Mouse (Mus musculus) forebrain, embryonic 15.5 days (tissue): ENCODE measurements around the gene Cstad. TPM values are rescaled to one million over a fixed set of nuclear protein-coding genes. Genes with fewer than 3 reads are reported as not detected.

Source experiments
- ATAC-seq: fragments of 200-750 bp; cut with Nextera tagmentation; replicated peaks from 2 replicates; pipeline ENCODE4 v1.8.0; 2017; ENCODE audit warnings: mild to moderate bottlenecking, moderate TSS enrichment, moderate library complexity
- H3K27ac ChIP-seq: fragments of 300-500 bp; sonication (generic); replicated peaks from 2 replicates; pipeline ENCODE4 v1.5.1; 2015; ENCODE audit warnings: mild to moderate bottlenecking, inconsistent platforms
- H3K27me3 ChIP-seq: fragments of 300-500 bp; sonication (generic); 2 replicates; pipeline ENCODE4 v1.6.1; 2015; ENCODE audit warnings: inconsistent platforms
- H3K36me3 ChIP-seq: fragments of 300-500 bp; sonication (generic); 2 replicates; pipeline ENCODE4 v1.6.1; 2015; ENCODE audit warnings: mild to moderate bottlenecking, inconsistent platforms
- H3K4me1 ChIP-seq: fragments of 300-500 bp; sonication (generic); 2 replicates; pipeline ENCODE4 v1.6.1; 2015; ENCODE audit warnings: inconsistent platforms
- H3K4me2 ChIP-seq: fragments of 300-500 bp; sonication (generic); replicated peaks from 2 replicates; pipeline ENCODE4 v1.6.1; 2015; ENCODE audit warnings: mild to moderate bottlenecking, inconsistent platforms
- H3K4me3 ChIP-seq: fragments of 300-500 bp; sonication (generic); 2 replicates; pipeline ENCODE4 v1.5.1; 2015; ENCODE audit warnings: mild to moderate bottlenecking, inconsistent platforms
- H3K9ac ChIP-seq: fragments of 300-500 bp; sonication (generic); replicated peaks from 2 replicates; pipeline ENCODE4 v1.6.1; 2015; ENCODE audit warnings: mild to moderate bottlenecking, inconsistent platforms
- H3K9me3 ChIP-seq: fragments of 300-500 bp; sonication (generic); 2 replicates; pipeline ENCODE4 v1.6.1; 2016; ENCODE audit warnings: inconsistent platforms
- WGBS: fragments of 180-500 bp; shearing (Covaris S2); methylation state at CpG from one replicate; pipeline ENCODE4 v1.1.7; 2015; ENCODE audit warnings: mixed read lengths; 5-methylcytosine and 5-hydroxymethylcytosine counted together
- polyA plus RNA-seq: library from polyadenylated mRNA; unstranded; fragments of >200 nt; fragmentation: Nextera tagmentation; extraction: Ambion mirVana; gene quantifications from 2 replicates; pipeline ENCODE4 v1.2.1, GENCODE M21; 2015

Cstad gene
- polyA plus RNA-seq, 1 experiment from 2014 or later, result 1.4 TPM

- no peak for ATAC-seq
- no peaks in the 10 kb centered on the region for H3K27me3 ChIP-seq
- no peak overlapping the region for H3K4me3 ChIP-seq
- 94% methylated on average over 9 of the region's 9 CpGs for WGBS
- H3K4me2 ChIP-seq, result no peak overlapping the region
- no peak overlapping the region for H3K9ac ChIP-seq
- no peaks in the 10 kb centered on the region for H3K36me3 ChIP-seq
- no peak overlapping the region for H3K27ac ChIP-seq
- no peaks in the 10 kb centered on the region for H3K4me1 ChIP-seq
- 0 out of 2 replicates have a peak, but pooled peaks cover 2% of the 10 kb centered on the region for H3K9me3 ChIP-seq
Observed at GRCm38 (mm10) chr2:30577010-30577409, 17.8 kb upstream of the Cstad start.

GRCm38 (mm10) chr2:30578006-30578405, 16.8 kb upstream of the Cstad start:
- Histone ChIP-seq H3K27me3 (no peaks in the 10 kb centered on the region), H3K9me3 (0 out of 2 replicates have a peak, but pooled peaks cover 3% of the 10 kb centered on the region), H3K36me3 (no peaks in the 10 kb centered on the region), H3K4me2 (no peak overlapping the region), H3K4me1 (no peaks in the 10 kb centered on the region), H3K27ac (no peak overlapping the region), H3K9ac (no peak overlapping the region), H3K4me3 (no peak overlapping the region)
- ATAC-seq, result no peak
- 60% methylated on average over 2 of the region's 2 CpGs for WGBS

DNA sequence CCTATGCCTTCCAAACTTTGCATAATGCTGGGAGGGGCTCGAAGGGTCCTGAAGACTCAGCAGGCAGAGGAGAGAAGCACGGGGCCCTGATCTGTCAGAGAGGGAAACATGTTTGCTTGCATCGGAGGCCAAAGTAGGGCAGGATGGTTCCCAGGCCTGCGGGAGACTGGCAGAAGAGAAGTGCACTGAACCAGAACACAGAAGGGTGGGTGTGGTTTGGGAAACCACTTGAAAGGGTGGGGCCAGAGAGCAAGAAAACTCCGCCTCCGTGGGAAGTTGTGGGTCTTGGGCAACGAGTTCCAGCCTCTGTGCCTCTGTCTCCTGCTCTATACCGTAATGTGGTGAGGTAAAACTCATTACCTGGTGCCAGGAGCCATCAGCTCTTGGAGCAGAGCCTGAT, 7.7 kb upstream of the Cstad start:
- H3K4me3 ChIP-seq, result no peak overlapping the region
- H3K4me2 ChIP-seq, result no peak overlapping the region
- H3K27ac ChIP-seq, result no peak overlapping the region
- ATAC-seq, result no peak
- peaks cover 20% of the 10 kb centered on the region for H3K4me1 ChIP-seq
- WGBS, result 24% methylated on average over 8 of the region's 8 CpGs
- no peaks in the 10 kb centered on the region for H3K27me3 ChIP-seq
- H3K9me3 ChIP-seq, result 0 out of 2 replicates have a peak, but pooled peaks cover under 1% of the 10 kb centered on the region
- H3K36me3 ChIP-seq, result no peaks in the 10 kb centered on the region
- no peak overlapping the region for H3K9ac ChIP-seq

GRCm38 (mm10) chr2:30587671-30588070, 7.2 kb upstream of the Cstad start:
- Histone ChIP-seq H3K4me1 (peaks cover 23% of the 10 kb centered on the region), H3K27me3 (no peaks in the 10 kb centered on the region), H3K36me3 (no peaks in the 10 kb centered on the region), H3K4me2 (no peak overlapping the region), H3K27ac (no peak overlapping the region), H3K4me3 (no peak overlapping the region), H3K9ac (no peak overlapping the region), H3K9me3 (no peaks in the 10 kb centered on the region)
- 44% methylated on average over 2 of the region's 2 CpGs for WGBS
- no peak for ATAC-seq

- WGBS, result 87% methylated on average over 4 of the region's 4 CpGs
- H3K4me2 ChIP-seq, result no peak overlapping the region
- H3K4me1 ChIP-seq, result peaks cover 36% of the 10 kb centered on the region
- no peaks in the 10 kb centered on the region for H3K9me3 ChIP-seq
- H3K9ac ChIP-seq, result no peak overlapping the region
- no peaks in the 10 kb centered on the region for H3K36me3 ChIP-seq
- no peak overlapping the region for H3K4me3 ChIP-seq
- H3K27ac ChIP-seq, result no peak overlapping the region
- H3K27me3 ChIP-seq, result no peaks in the 10 kb centered on the region
- no peak for ATAC-seq
Observed at GRCm38 (mm10) chr2:30588985-30589511, 5.8 kb upstream of the Cstad start.

- Histone ChIP-seq H3K9me3 (no peaks in the 10 kb centered on the region), H3K27me3 (no peaks in the 10 kb centered on the region)
- 84% methylated on average over 4 of the region's 4 CpGs for WGBS
Observed at GRCm38 (mm10) chr2:30589781-30590180, 5.1 kb upstream of the Cstad start.

DNA sequence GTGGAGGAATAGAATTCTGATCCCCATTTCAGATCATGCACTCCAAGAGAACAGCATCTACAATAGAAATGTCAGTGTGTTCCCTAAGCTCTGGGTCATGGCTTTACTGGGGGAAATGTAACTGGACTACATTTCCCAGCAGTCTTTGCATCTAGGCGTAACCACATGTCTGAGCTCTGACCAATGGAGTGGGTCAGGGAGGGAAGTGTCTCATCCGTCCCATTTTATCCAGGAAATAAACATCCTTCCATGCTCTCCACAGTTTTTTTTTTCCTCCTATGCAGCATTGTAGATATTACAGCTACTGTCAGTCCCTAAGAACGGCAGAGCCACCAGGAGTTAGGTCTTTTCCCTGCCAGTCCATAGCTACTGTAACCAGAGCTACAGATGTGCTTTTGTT, 3.9 kb upstream of the Cstad start:
- peak; percentile 70 for ATAC-seq
- H3K27ac ChIP-seq, result peak overlapping the region; percentile 77
- peak overlapping the region; percentile 47 for H3K4me2 ChIP-seq
- peak overlapping the region; percentile 17 for H3K4me3 ChIP-seq
- H3K9me3 ChIP-seq, result no peaks in the 10 kb centered on the region
- H3K4me1 ChIP-seq, result peaks cover 52% of the 10 kb centered on the region
- no peaks in the 10 kb centered on the region for H3K27me3 ChIP-seq
- 0 out of 2 replicates have a peak overlapping the region, but pooled peaks have one; percentile 39 for H3K9ac ChIP-seq
- 8% methylated on average over 3 of the region's 3 CpGs for WGBS
- no peaks in the 10 kb centered on the region for H3K36me3 ChIP-seq

More at GRCm38 (mm10) chr2:30589781-30590180, 5.1 kb upstream of the Cstad start:
- no peak overlapping the region for H3K27ac ChIP-seq
- no peak for ATAC-seq
- no peaks in the 10 kb centered on the region for H3K36me3 ChIP-seq
- H3K4me2 ChIP-seq, result no peak overlapping the region
- H3K4me3 ChIP-seq, result no peak overlapping the region
- H3K9ac ChIP-seq, result no peak overlapping the region
- peaks cover 43% of the 10 kb centered on the region for H3K4me1 ChIP-seq

- Histone ChIP-seq H3K36me3 (no peaks in the 10 kb centered on the region), H3K4me3 (no peak overlapping the region), H3K9ac (no peak overlapping the region), H3K9me3 (no peaks in the 10 kb centered on the region), H3K4me1 (peaks cover 51% of the 10 kb centered on the region), H3K27ac (peak overlapping the region; percentile 99; the same call in 1 of the 2 replicates), H3K4me2 (no peak overlapping the region), H3K27me3 (no peaks in the 10 kb centered on the region)
- ATAC-seq, result no peak
- 75% methylated on average over 6 of the region's 6 CpGs for WGBS
Observed at GRCm38 (mm10) chr2:30592391-30592790, 2.4 kb upstream of the Cstad start.

- Histone ChIP-seq H3K4me3 (no peak overlapping the region), H3K9ac (no peak overlapping the region), H3K4me2 (no peak overlapping the region), H3K36me3 (no peaks in the 10 kb centered on the region), H3K27ac (peak overlapping the region; percentile 99), H3K9me3 (no peaks in the 10 kb centered on the region), H3K27me3 (no peaks in the 10 kb centered on the region), H3K4me1 (peaks cover 48% of the 10 kb centered on the region)
- WGBS, result 81% methylated on average over 6 of the region's 6 CpGs
- no peak for ATAC-seq
Observed at GRCm38 (mm10) chr2:30592951-30593350, 1.9 kb upstream of the Cstad start.

- WGBS, result 58% methylated on average over 13 of the region's 13 CpGs
- Histone ChIP-seq H3K36me3 (no peaks in the 10 kb centered on the region), H3K9ac (peak overlapping the region; percentile 66), H3K4me1 (peaks cover 48% of the 10 kb centered on the region), H3K27ac (peak overlapping the region; percentile 99), H3K4me2 (peak overlapping the region; percentile 54; the same call in 1 of the 2 replicates), H3K4me3 (no peak overlapping the region), H3K27me3 (no peaks in the 10 kb centered on the region), H3K9me3 (no peaks in the 10 kb centered on the region)
- ATAC-seq, result no peak
Observed at GRCm38 (mm10) chr2:30593636-30594310, 1.1 kb upstream of the Cstad start.

DNA sequence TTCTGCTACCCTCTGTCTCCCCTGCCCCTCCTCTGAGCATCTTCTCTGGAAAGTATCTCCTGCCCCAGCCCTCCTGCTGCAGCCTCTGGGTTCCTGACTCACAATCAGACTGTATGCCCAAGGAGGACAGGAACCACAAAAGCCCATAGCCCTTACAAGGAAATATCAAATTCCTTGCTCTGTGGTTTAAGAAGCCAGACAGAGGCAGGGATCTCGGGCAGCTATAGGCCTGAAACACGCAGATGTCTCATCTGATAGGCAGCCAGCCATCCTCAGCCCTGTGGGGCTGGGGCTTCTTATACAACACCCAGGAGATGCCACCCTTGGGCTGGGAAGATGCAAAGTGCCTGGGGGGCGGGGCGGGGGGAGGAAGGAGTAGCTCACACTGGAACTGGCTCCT, 956 bp downstream of the Cstad start:
- Histone ChIP-seq H3K9ac (no peak overlapping the region), H3K4me2 (peak overlapping the region; percentile 54; the same call in 1 of the 2 replicates), H3K9me3 (no peaks in the 10 kb centered on the region), H3K4me1 (peaks cover 50% of the 10 kb centered on the region), H3K4me3 (no peak overlapping the region; the same call in 1 of the 2 replicates), H3K36me3 (no peaks in the 10 kb centered on the region), H3K27ac (peak overlapping the region; percentile 99), H3K27me3 (no peaks in the 10 kb centered on the region)
- 93% methylated on average over 4 of the region's 4 CpGs for WGBS
- no peak for ATAC-seq

DNA sequence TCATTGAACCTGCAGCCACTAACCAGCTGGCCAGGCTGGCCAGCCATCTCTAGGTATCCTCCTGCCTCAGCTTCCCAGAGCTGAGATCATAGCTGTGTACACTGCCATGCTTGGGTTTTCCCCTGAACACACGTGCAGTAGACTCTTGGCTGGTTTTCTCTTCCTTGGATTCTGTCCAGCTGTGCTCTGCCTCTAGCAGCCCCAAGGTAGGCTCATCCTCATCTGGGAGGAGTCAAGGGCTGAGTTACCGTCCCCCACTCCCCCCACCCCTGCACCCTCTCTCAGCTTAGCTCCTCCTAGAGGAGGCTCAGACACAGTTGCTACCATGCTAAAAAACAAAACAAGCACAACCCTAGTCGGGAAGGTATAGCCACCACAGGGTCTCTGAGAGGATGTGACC, 4.8 kb downstream of the Cstad start:
- Histone ChIP-seq H3K9ac (no peak overlapping the region), H3K4me3 (no peak overlapping the region), H3K9me3 (no peaks in the 10 kb centered on the region), H3K4me1 (peaks cover 42% of the 10 kb centered on the region), H3K4me2 (no peak overlapping the region), H3K27me3 (no peaks in the 10 kb centered on the region), H3K27ac (no peak overlapping the region), H3K36me3 (no peaks in the 10 kb centered on the region)
- WGBS, result 62% methylated on average over 3 of the region's 3 CpGs
- ATAC-seq, result no peak
